Mouse (Mus musculus): ENCODE measurements around the gene Flad1. TPM values are rescaled to one million over a fixed set of nuclear protein-coding genes. Genes with fewer than 3 reads are reported as not detected.

Flad1 gene
- polyA plus RNA-seq, 1 experiment from 2014 or later, result 29.4 TPM

DNA sequence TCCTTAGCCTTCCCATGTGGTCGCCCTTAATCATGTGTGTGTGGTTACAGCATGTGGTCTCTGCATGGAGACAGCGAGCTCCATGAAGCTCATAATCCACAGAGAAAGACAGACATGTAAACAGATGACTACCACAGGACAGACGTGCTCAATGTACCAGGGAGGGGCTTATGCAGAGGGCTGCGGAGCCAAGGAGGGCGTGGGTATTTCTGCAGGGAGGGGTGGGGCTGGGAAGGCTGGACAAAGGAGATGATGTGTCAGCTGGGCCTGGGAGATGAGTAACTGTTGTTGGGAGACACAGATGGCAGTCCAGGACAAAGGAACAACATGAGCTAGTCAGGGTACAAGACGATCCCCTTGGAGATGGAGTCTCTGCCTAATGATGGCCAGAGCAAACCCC, 52.0 kb downstream of the Flad1 start:
- no peak for ATAC-seq (ENCODE audit: insufficient read depth, low FRiP score, low TSS enrichment)
- no peaks in the 10 kb centered on the region for H3K36me3 ChIP-seq (ENCODE audit: control insufficient read depth, insufficient read depth, low read length)
- H3K27ac ChIP-seq (ENCODE audit: low read depth, low read length), result no peak overlapping the region

DNA sequence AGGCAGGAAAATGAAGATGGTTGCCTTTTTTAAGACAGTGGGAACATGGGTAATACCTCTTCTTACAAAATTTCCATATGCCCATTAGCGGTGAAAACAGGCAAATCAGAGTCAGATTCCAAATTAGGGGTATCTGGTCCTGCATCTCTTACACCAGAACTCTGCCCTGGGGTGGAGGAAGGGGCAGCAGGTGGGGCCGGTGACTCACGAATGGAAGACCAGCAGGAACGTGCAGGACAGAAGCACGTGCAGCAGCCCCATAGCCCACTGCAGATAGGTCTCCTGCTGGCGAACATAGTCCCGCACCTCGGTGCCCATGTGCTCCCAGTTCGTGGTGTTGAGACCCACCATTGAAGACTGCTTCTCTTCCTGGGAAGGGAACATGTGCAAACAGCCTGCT, 55.6 kb downstream of the Flad1 start:
- Histone ChIP-seq H3K9ac (ENCODE audit: low read length) (no peak overlapping the region), H3K9me3 (ENCODE audit: control insufficient read depth, low read length) (no peaks in the 10 kb centered on the region), H3K27ac (ENCODE audit: low read depth, low read length) (no peak overlapping the region), H3K27me3 (ENCODE audit: control insufficient read depth, insufficient read depth, low read length) (no peaks in the 10 kb centered on the region), H3K4me3 (ENCODE audit: low read depth, low read length) (no peak overlapping the region), H3K4me1 (ENCODE audit: control insufficient read depth, insufficient read depth, low read length) (no peaks in the 10 kb centered on the region), H3K36me3 (ENCODE audit: control insufficient read depth, insufficient read depth, low read length) (no peaks in the 10 kb centered on the region), H3K4me2 (ENCODE audit: low read depth) (no peak overlapping the region)
- WGBS, result 72% methylated on average over 9 of the region's 9 CpGs
- no peak for ATAC-seq (ENCODE audit: insufficient read depth, low FRiP score, low TSS enrichment)
- DNase-seq (ENCODE audit: low spot score), result no peak

More for the DNA sequence above, 52.0 kb downstream of the Flad1 start:
- WGBS, result 73% methylated on average over 6 of the region's 6 CpGs
- H3K9me3 ChIP-seq (ENCODE audit: control insufficient read depth, low read length), result no peaks in the 10 kb centered on the region
- H3K9ac ChIP-seq (ENCODE audit: low read length), result no peak overlapping the region
- no peaks in the 10 kb centered on the region for H3K4me1 ChIP-seq (ENCODE audit: control insufficient read depth, insufficient read depth, low read length)
- no peak for DNase-seq (ENCODE audit: low spot score)
- no peaks in the 10 kb centered on the region for H3K27me3 ChIP-seq (ENCODE audit: control insufficient read depth, insufficient read depth, low read length)
- no peak overlapping the region for H3K4me2 ChIP-seq (ENCODE audit: low read depth)
- no peak overlapping the region for H3K4me3 ChIP-seq (ENCODE audit: low read depth, low read length)

DNA sequence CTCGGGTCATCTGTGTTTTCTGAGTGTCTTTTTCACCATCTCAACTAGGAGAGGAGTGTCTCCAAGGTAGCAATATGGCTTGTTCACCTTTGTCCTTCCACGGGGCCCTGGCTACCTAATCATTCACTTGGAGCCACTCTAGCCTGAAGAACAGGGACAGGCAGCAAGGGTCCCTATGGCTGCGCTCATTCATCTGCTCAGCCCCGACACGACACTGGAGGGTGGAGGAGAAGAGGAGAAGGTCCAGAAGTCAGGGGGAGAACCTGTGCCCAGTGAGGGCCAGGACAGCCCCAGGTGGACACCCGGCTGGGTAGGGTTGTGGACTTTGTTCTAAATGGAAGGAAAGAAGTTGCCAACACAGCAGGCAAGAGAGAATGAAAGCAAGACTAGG, 56.2 kb downstream of the Flad1 start:
- no peak overlapping the region for H3K4me2 ChIP-seq (ENCODE audit: low read depth)
- H3K4me1 ChIP-seq (ENCODE audit: control insufficient read depth, insufficient read depth, low read length), result no peaks in the 10 kb centered on the region
- H3K27me3 ChIP-seq (ENCODE audit: control insufficient read depth, insufficient read depth, low read length), result no peaks in the 10 kb centered on the region; the same call in 1 of the 2 replicates
- H3K9me3 ChIP-seq (ENCODE audit: control insufficient read depth, low read length), result no peaks in the 10 kb centered on the region
- no peak overlapping the region for H3K4me3 ChIP-seq (ENCODE audit: low read depth, low read length)
- H3K9ac ChIP-seq (ENCODE audit: low read length), result no peak overlapping the region
- 90% methylated on average over 6 of the region's 6 CpGs for WGBS
- no peak overlapping the region for H3K27ac ChIP-seq (ENCODE audit: low read depth, low read length)
- no peaks in the 10 kb centered on the region for H3K36me3 ChIP-seq (ENCODE audit: control insufficient read depth, insufficient read depth, low read length)
- DNase-seq (ENCODE audit: low spot score) (no peak), ATAC-seq (ENCODE audit: insufficient read depth, low FRiP score, low TSS enrichment) (no peak)

DNA sequence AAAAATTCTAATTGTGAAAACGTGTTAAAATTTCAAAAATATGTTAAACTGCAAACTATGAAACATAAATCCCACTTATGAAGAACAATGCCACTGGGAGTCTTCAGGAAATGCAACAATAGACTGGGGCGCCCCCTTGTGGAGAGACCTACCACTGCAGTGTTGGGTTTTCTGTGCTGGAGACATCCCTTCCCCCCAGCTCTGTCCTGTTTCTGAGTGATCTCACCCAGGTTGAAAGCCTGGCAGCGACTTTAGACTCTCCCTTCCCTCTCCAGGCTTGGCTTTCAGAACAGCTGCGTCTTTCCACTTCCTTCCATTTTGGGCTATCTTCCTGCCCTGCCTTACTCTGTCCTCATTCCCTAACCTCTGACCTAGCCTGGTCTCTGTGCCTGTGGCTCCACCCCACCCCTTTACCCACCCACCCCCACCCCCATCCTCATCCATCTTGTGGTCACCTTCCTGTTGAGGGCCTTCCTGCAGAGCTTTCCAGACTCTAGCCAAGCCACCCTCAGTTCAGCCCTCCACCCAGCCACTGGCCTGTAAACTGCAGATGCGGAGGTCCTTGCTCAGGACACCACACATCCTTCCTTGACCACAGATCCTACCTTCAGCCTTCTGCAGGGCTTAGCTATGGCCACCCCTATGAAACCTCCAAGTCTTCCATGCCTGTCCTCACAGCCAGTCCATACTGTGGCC, 56.7 kb downstream of the Flad1 start:
- H3K4me2 ChIP-seq (ENCODE audit: low read depth), result no peak overlapping the region
- ATAC-seq (ENCODE audit: insufficient read depth, low FRiP score, low TSS enrichment), result 0 out of 2 replicates have a peak, but pooled peaks have one; percentile 39
- H3K9me3 ChIP-seq (ENCODE audit: control insufficient read depth, low read length), result no peaks in the 10 kb centered on the region
- 20% methylated on average over 5 of the region's 5 CpGs for WGBS
- no peak overlapping the region for H3K27ac ChIP-seq (ENCODE audit: low read depth, low read length)
- no peaks in the 10 kb centered on the region for H3K36me3 ChIP-seq (ENCODE audit: control insufficient read depth, insufficient read depth, low read length)
- no peaks in the 10 kb centered on the region; the same call in 1 of the 2 replicates for H3K27me3 ChIP-seq (ENCODE audit: control insufficient read depth, insufficient read depth, low read length)
- DNase-seq (ENCODE audit: low spot score), result peak; percentile 81
- H3K4me3 ChIP-seq (ENCODE audit: low read depth, low read length), result no peak overlapping the region
- no peak overlapping the region for H3K9ac ChIP-seq (ENCODE audit: low read length)
- peaks cover 3% of the 10 kb centered on the region; the same call in 1 of the 2 replicates for H3K4me1 ChIP-seq (ENCODE audit: control insufficient read depth, insufficient read depth, low read length)

DNA sequence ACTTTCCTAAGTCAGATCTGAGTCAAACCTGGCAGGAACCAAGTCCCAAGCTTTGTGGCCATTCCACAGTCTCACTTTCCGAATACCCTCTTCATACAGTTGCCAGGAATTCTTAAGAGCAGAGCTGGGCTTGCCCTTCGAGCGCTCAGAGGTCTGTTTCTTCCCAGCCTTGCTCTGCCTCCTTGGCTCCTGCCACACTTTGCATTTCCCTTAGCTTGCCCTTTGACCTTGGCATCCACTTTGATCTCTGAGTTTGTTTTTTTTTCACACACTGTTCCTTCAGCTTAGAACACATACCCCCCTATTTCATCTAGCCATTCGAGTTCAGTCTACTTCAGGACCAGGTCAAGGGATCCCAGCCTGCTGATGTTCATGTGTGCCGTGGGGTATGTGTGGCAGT, 60.4 kb downstream of the Flad1 start:
- Histone ChIP-seq H3K9me3 (ENCODE audit: control insufficient read depth, low read length) (no peaks in the 10 kb centered on the region), H3K4me2 (ENCODE audit: low read depth) (no peak overlapping the region), H3K36me3 (ENCODE audit: control insufficient read depth, insufficient read depth, low read length) (no peaks in the 10 kb centered on the region), H3K4me1 (ENCODE audit: control insufficient read depth, insufficient read depth, low read length) (peaks cover 7% of the 10 kb centered on the region), H3K27me3 (ENCODE audit: control insufficient read depth, insufficient read depth, low read length) (peaks cover 7% of the 10 kb centered on the region; the same call in 1 of the 2 replicates), H3K9ac (ENCODE audit: low read length) (no peak overlapping the region), H3K4me3 (ENCODE audit: low read depth, low read length) (no peak overlapping the region), H3K27ac (ENCODE audit: low read depth, low read length) (no peak overlapping the region)
- WGBS, result 68% methylated on average over 5 of the region's 5 CpGs
- ATAC-seq (ENCODE audit: insufficient read depth, low FRiP score, low TSS enrichment) (no peak), DNase-seq (ENCODE audit: low spot score) (no peak)

Other genes starting within 250 kb of the Flad1 start
- gene Clk2, start 247.1 kb downstream of the Flad1 start, polyA plus RNA-seq (2014; fragmentation: Nextera tagmentation; extraction: Ambion mirVana), result 26.5 and 32.3 TPM in 2 replicates
- 91.2 and 92.8 TPM in 2 replicates for gene Scamp3, start 234.4 kb downstream of the Flad1 start, polyA plus RNA-seq (2014; fragmentation: Nextera tagmentation; extraction: Ambion mirVana)
- gene Fam189b, start 228.7 kb downstream of the Flad1 start, polyA plus RNA-seq (2014; fragmentation: Nextera tagmentation; extraction: Ambion mirVana), result 32.5 and 36.9 TPM in 2 replicates
- 44.4 and 46.5 TPM in 2 replicates for gene Gba, start 208.9 kb downstream of the Flad1 start, polyA plus RNA-seq (2014; fragmentation: Nextera tagmentation; extraction: Ambion mirVana)
- 26.3 and 26.6 TPM in 2 replicates for gene Thbs3, start 196.7 kb downstream of the Flad1 start, polyA plus RNA-seq (2014; fragmentation: Nextera tagmentation; extraction: Ambion mirVana)
- gene Mtx1, start 184.8 kb downstream of the Flad1 start, polyA plus RNA-seq (2014; fragmentation: Nextera tagmentation; extraction: Ambion mirVana), result 181 and 202 TPM in 2 replicates
- gene Muc1, start 182.8 kb downstream of the Flad1 start, polyA plus RNA-seq (2014; fragmentation: Nextera tagmentation; extraction: Ambion mirVana), result 1.6 and 1.8 TPM in 2 replicates
- 237 and 255 TPM in 2 replicates for gene Krtcap2, start 165.9 kb downstream of the Flad1 start, polyA plus RNA-seq (2014; fragmentation: Nextera tagmentation; extraction: Ambion mirVana)
- 11.6 and 12.8 TPM in 2 replicates for gene Trim46, start 165.6 kb downstream of the Flad1 start, polyA plus RNA-seq (2014; fragmentation: Nextera tagmentation; extraction: Ambion mirVana)
- 86.1 and 88.5 TPM in 2 replicates for gene Dpm3, start 152.5 kb downstream of the Flad1 start, polyA plus RNA-seq (2014; fragmentation: Nextera tagmentation; extraction: Ambion mirVana)
- gene Slc50a1, start 141.3 kb downstream of the Flad1 start, polyA plus RNA-seq (2014; fragmentation: Nextera tagmentation; extraction: Ambion mirVana), result 33.8 and 37.6 TPM in 2 replicates
- gene Efna1, start 130.7 kb downstream of the Flad1 start, polyA plus RNA-seq (2014; fragmentation: Nextera tagmentation; extraction: Ambion mirVana), result 13.7 and 15.9 TPM in 2 replicates
- 32.7 and 36.5 TPM in 2 replicates for gene Efna3, start 88.9 kb downstream of the Flad1 start, polyA plus RNA-seq (2014; fragmentation: Nextera tagmentation; extraction: Ambion mirVana)
- gene Efna4, start 73.8 kb downstream of the Flad1 start, polyA plus RNA-seq (2014; fragmentation: Nextera tagmentation; extraction: Ambion mirVana), result 20.5 and 21.6 TPM in 2 replicates
- 16.3 and 18.3 TPM in 2 replicates for gene Adam15, start 61.9 kb downstream of the Flad1 start, polyA plus RNA-seq (2014; fragmentation: Nextera tagmentation; extraction: Ambion mirVana)
- 0.20 TPM in 1 of 2 replicates, not detected in the other for gene Dcst2, start 49.9 kb downstream of the Flad1 start, polyA plus RNA-seq (2014; fragmentation: Nextera tagmentation; extraction: Ambion mirVana)
- 0.31 and 0.41 TPM in 2 replicates for gene Dcst1, start 46.6 kb downstream of the Flad1 start, polyA plus RNA-seq (2014; fragmentation: Nextera tagmentation; extraction: Ambion mirVana)
- gene Zbtb7b, start 17.1 kb downstream of the Flad1 start, polyA plus RNA-seq (2014; fragmentation: Nextera tagmentation; extraction: Ambion mirVana), result 0.25 and 0.54 TPM in 2 replicates
- gene Lenep, start 9.1 kb downstream of the Flad1 start, polyA plus RNA-seq (2014; fragmentation: Nextera tagmentation; extraction: Ambion mirVana), result 0.13 and 0.73 TPM in 2 replicates
- gene Cks1b, start 6.5 kb upstream of the Flad1 start, polyA plus RNA-seq (2014; fragmentation: Nextera tagmentation; extraction: Ambion mirVana), result 432 and 463 TPM in 2 replicates
- 43.9 and 48.0 TPM in 2 replicates for gene Shc1, start 6.6 kb upstream of the Flad1 start, polyA plus RNA-seq (2014; fragmentation: Nextera tagmentation; extraction: Ambion mirVana)
- 55.7 and 59.8 TPM in 2 replicates for gene Pygo2, start 18.3 kb upstream of the Flad1 start, polyA plus RNA-seq (2014; fragmentation: Nextera tagmentation; extraction: Ambion mirVana)
- gene Pbxip1, start 24.8 kb upstream of the Flad1 start, polyA plus RNA-seq (2014; fragmentation: Nextera tagmentation; extraction: Ambion mirVana), result 8.6 and 9.1 TPM in 2 replicates
- gene Pmvk, start 42.7 kb upstream of the Flad1 start, polyA plus RNA-seq (2014; fragmentation: Nextera tagmentation; extraction: Ambion mirVana), result 71.8 and 74.5 TPM in 2 replicates
- 1.4 and 1.9 TPM in 2 replicates for gene Kcnn3, start 108.3 kb upstream of the Flad1 start, polyA plus RNA-seq (2014; fragmentation: Nextera tagmentation; extraction: Ambion mirVana)

Measured in neural tube, embryonic 11.5 days (tissue).